Mouse (Mus musculus) liver, embryonic 14.5 days (tissue): ENCODE measurements at regions not wholly inside any gene's neighbourhood (a gene's known extent, or its start where the extent isn't known, plus 50 kb on each side); places are given as distances from the start of the nearest gene placed in this dataset.

ENCODE experiments used
- CTCF ChIP-seq: IDR thresholded peaks from 2 replicates; pipeline ENCODE4 v1.5.1; 2016; ENCODE audit warnings: antibody characterized with exemption, low read depth, control low read depth
- EP300 ChIP-seq: IDR thresholded peaks from 2 replicates; pipeline ENCODE4 v1.6.1; 2016; ENCODE audit warnings: antibody characterized with exemption, low read depth

GRCm38 (mm10) chr13:44504455-44504854, 224.8 kb upstream of the Jarid2 start:
- TF ChIP-seq CTCF (no peak), EP300 (no peak)
